In genomic region chr8:70538024-70538579, GRCm38 (mm10) we compare ENCODE assay signal across 8 mouse cellular contexts. TPM values are rescaled to one million over a fixed set of nuclear protein-coding genes. Genes with fewer than 3 reads are reported as not detected.
DNase-seq lines count a peak whose midpoint lies in the region; ATAC-seq and TF ChIP-seq lines count a peak whose summit lies in the region.

No protein-coding gene starts in this region.

- peak overlapping the region; percentile 43 for H3K9ac ChIP-seq in lung, embryonic 15.5 days

- peaks cover 31% of the 10 kb centered on the region for H3K36me3 ChIP-seq in lung, embryonic 15.5 days

- TF ChIP-seq POLR2A in olfactory bulb, adult 2 months (IDR thresholded peaks at IDR 0.05; ENCODE audit: insufficient read depth, low read depth, low read length): no peak

- peak overlapping the region; percentile 95 for H3K27ac ChIP-seq in lung, embryonic 15.5 days
- peak overlapping the region; percentile 46; the same call in 1 of the 2 replicates for H3K27ac ChIP-seq in olfactory bulb, adult 2 months (ENCODE audit: insufficient read depth, low read depth, low read length)

- peak; percentile 53 to 70 for DNase-seq in urinary bladder, adult 18-20 months (ENCODE audit: low spot score in 2 of 2)
- no peak for DNase-seq in urinary bladder, postnatal 10 days (ENCODE audit: low spot score)
- peak; percentile 14 for DNase-seq in embryo, embryonic 11.5 days (ENCODE audit: low read depth, low spot score)
- DNase-seq in heart, adult 8-10 months (ENCODE audit: low spot score): peak; percentile 73
- DNase-seq in kidney, adult 8-10 months: peak; percentile 66 to 75
- DNase-seq in yolk sac, embryonic 10.5 days (ENCODE audit: low spot score): peak; percentile 75

- TF ChIP-seq CTCF in olfactory bulb, adult 2 months (IDR thresholded peaks at IDR 0.05; ENCODE audit: insufficient read depth, low read depth, low read length): no peak

- 10% methylated on average over 24 of the region's 24 CpGs for WGBS in lung, embryonic 15.5 days
- WGBS in olfactory bulb, adult 2 months: 15% methylated on average over 24 of the region's 24 CpGs

- no peaks in the 10 kb centered on the region for H3K27me3 ChIP-seq in lung, embryonic 15.5 days

- H3K9me3 ChIP-seq in lung, embryonic 15.5 days: no peaks in the 10 kb centered on the region

- peak overlapping the region; percentile 86 for H3K4me3 ChIP-seq in lung, embryonic 15.5 days
- H3K4me3 ChIP-seq in olfactory bulb, adult 2 months (ENCODE audit: insufficient read depth, low read depth, low read length): peak overlapping the region; percentile 56

- H3K4me1 ChIP-seq in lung, embryonic 15.5 days: peaks cover 25% of the 10 kb centered on the region
- peaks cover 18% of the 10 kb centered on the region for H3K4me1 ChIP-seq in olfactory bulb, adult 2 months (ENCODE audit: control insufficient read depth, insufficient read depth, low read length)

- ATAC-seq in lung, embryonic 15.5 days (ENCODE audit: borderline replicate concordance, extremely low read depth, low FRiP score, low TSS enrichment): peak; percentile 10

- H3K4me2 ChIP-seq in lung, embryonic 15.5 days: peak overlapping the region; percentile 85

RNA-seq across cellular contexts. Expression of gene Ell, which starts 1.2 kb away (rescaled TPM):
- total RNA-seq in heart, adult 8-10 months (2022): 10 to 100 TPM in 3 of 4 experiments, 1 to 10 TPM in 1; 9.3 to 12.4 (median 10.6) TPM
- polyA plus RNA-seq in lung, embryonic 15.5 days (2015; fragmentation: Nextera tagmentation; extraction: Ambion mirVana): 17.2 and 17.5 TPM in 2 replicates
- polyA plus RNA-seq in olfactory bulb, adult 2 months (2012; ENCODE audit: insufficient read depth, insufficient read length, low replicate concordance, missing spikeins): not detected in 2 replicates

RNA-seq across cellular contexts. Expression of gene Kxd1, which starts 10.3 kb away (rescaled TPM):
- 100 to 1,000 TPM in 3 of 4 experiments, 10 to 100 TPM in 1; 97.9 to 114 (median 103) TPM for total RNA-seq in heart, adult 8-10 months (2022)
- polyA plus RNA-seq in lung, embryonic 15.5 days (2015; fragmentation: Nextera tagmentation; extraction: Ambion mirVana): 50.0 and 54.4 TPM in 2 replicates
- polyA plus RNA-seq in olfactory bulb, adult 2 months (2012; ENCODE audit: insufficient read depth, insufficient read length, low replicate concordance, missing spikeins): not detected in 2 replicates

RNA-seq across cellular contexts. Expression of gene Fkbp8, which starts 10.6 kb away (rescaled TPM):
- 100 to 1,000 TPM; 135 to 145 (median 137) TPM for total RNA-seq in heart, adult 8-10 months (2022)
- polyA plus RNA-seq in lung, embryonic 15.5 days (2015; fragmentation: Nextera tagmentation; extraction: Ambion mirVana): 307 and 313 TPM in 2 replicates
- polyA plus RNA-seq in olfactory bulb, adult 2 months (2012; ENCODE audit: insufficient read depth, insufficient read length, low replicate concordance, missing spikeins): not detected in 2 replicates

RNA-seq across cellular contexts. Expression of gene Uba52, which starts 27.5 kb away (rescaled TPM):
- 1,000 to 10,000 TPM; 1,436 to 1,703 (median 1,558) TPM for total RNA-seq in heart, adult 8-10 months (2022)
- polyA plus RNA-seq in lung, embryonic 15.5 days (2015; fragmentation: Nextera tagmentation; extraction: Ambion mirVana): 909 and 953 TPM in 2 replicates
- 789 TPM in 1 of 2 replicates, not detected in the other for polyA plus RNA-seq in olfactory bulb, adult 2 months (2012; ENCODE audit: insufficient read depth, insufficient read length, low replicate concordance, missing spikeins)

RNA-seq across cellular contexts. Expression of gene Rex1bd, which starts 31.6 kb away (rescaled TPM):
- total RNA-seq in heart, adult 8-10 months (2022): 100 to 1,000 TPM; 118 to 133 (median 124) TPM
- polyA plus RNA-seq in lung, embryonic 15.5 days (2015; fragmentation: Nextera tagmentation; extraction: Ambion mirVana): 120 and 122 TPM in 2 replicates
- polyA plus RNA-seq in olfactory bulb, adult 2 months (2012; ENCODE audit: insufficient read depth, insufficient read length, low replicate concordance, missing spikeins): not detected in 2 replicates

Comparison
In these comparisons a context has a peak if more than half of its experiments do, and no peak if none do; other contexts are left out.
1. RNA of gene Ell, which starts 1.2 kb away (polyA plus RNA-seq): not detected in olfactory bulb, adult 2 months; 17.2 to 17.5 TPM in lung, embryonic 15.5 days; every median in the first group is over 10 times any median in the second.
2. RNA of gene Kxd1, which starts 10.3 kb away (polyA plus RNA-seq): 50.0 to 54.4 TPM in lung, embryonic 15.5 days; not detected in olfactory bulb, adult 2 months; every median in the first group is over 10 times any median in the second.